Mouse (Mus musculus) adrenal gland, adult 8-10 months (tissue): ENCODE measurements at regions not wholly inside any gene's neighbourhood (a gene's known extent, or its start where the extent isn't known, plus 50 kb on each side); places are given as distances from the start of the nearest gene placed in this dataset.
A peak's percentile ranks its signal among the peaks of the same experiment; 100 is the strongest.
"Not testable (repeated sequence)": the region's sequence is repeated elsewhere in the genome, so short reads cannot be mapped to it uniquely, and the experiment has no call there.

Experiments used
- DNase-seq: peaks from one replicate; pipeline ENCODE4 v3.0.0; 2022

DNA sequence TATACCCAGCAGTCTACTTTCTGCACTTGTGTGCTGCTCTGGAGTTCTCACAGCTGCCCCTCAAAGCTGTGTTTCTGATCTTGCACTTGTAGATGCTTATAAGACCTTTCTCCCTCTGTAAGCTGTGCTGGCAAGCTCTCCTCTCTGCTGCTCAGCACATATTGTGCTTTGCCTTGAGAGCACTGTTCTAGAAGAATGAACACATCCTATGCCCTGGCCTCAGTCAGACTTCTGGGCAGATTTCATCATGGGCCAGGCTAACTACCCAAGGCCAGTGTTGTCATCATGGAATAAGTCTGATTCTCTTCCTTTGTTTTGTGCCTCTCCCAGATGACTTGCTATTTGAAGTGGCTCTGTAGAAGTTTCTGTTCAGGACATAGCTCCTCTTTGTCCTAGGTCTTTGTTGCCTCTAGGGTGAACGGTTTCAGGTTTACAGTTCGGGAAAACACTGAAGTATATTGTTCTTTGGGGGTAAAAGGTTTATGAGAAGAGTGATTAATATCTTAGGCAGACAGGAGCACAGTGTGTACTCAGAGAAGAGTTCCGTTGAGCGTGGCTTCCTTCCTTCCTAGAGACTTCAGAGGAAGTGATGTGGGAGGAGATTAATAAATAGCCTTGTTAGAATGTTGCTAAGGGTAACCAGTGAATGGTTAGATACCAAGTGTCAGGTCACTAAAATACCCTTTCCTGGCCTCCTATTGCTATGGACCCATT lies 70.8 kb downstream of the Pcdh18 start:
- DNase-seq = peak; percentile 4

- DNase-seq = no peak
Measured at GRCm38 (mm10) chr3:49674921-49675320, 82.2 kb downstream of the Pcdh18 start.

- DNase-seq = no peak
Measured at GRCm38 (mm10) chr3:49672685-49673184, 84.4 kb downstream of the Pcdh18 start.

GRCm38 (mm10) chr3:49667543-49668338 lies 89.4 kb downstream of the Pcdh18 start:
- DNase-seq = no peak

- no peak for DNase-seq
Measured at GRCm38 (mm10) chr3:49666516-49666915, 90.6 kb downstream of the Pcdh18 start.

GRCm38 (mm10) chr3:49648895-49649175 lies 108.3 kb downstream of the Pcdh18 start:
- no peak for DNase-seq

- DNase-seq = no peak
Measured at GRCm38 (mm10) chr3:49648040-49648894, 108.9 kb downstream of the Pcdh18 start.

GRCm38 (mm10) chr3:49644993-49645392 lies 112.1 kb downstream of the Pcdh18 start:
- no peak for DNase-seq

- no peak for DNase-seq
Measured at GRCm38 (mm10) chr3:49643871-49644270, 113.3 kb downstream of the Pcdh18 start.

DNA sequence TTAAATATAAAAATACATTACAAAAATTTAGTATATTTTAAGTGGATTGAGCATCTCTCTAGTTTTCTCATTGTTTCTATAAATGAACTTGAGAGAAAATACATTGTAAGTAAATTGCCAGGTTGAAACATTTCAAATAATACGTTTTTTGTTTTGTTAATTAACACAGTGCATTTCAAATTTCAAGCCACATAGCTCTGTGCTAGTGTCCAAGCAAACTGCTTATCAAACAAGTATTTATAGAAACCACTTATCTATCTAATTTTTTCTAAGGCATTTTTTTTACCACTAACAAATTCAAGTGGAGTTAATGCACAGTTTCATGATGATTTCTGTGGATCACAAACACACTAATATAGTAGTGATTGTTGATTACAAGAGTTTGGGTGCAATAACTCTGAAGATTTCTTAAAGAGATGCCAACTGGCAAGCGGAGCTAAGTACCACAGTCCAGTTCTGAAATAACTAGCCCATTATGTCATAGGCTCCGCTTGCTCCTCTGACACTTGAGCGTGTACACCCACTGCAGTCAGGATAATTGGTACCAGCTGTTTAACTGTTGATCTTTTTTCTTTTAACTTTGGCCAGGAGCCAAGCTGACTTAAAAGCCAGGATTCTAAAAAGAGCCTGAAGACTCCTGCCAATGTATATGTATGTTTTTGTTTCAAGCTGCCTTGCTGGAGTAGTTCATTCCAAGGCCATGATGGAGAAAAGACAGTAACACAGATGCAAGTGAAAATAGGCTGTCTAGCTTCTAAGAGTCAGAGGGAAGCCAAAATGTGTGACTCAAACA lies 115.0 kb downstream of the Pcdh18 start:
- DNase-seq = no peak

- no peak for DNase-seq
Measured at GRCm38 (mm10) chr3:49641411-49641810, 115.7 kb downstream of the Pcdh18 start.

- no peak for DNase-seq
Measured at GRCm38 (mm10) chr3:49638601-49639000, 118.5 kb downstream of the Pcdh18 start.

- DNase-seq = no peak
Measured at GRCm38 (mm10) chr3:49636676-49637075, 120.4 kb downstream of the Pcdh18 start.

GRCm38 (mm10) chr3:49592706-49593451 lies 164.2 kb downstream of the Pcdh18 start:
- DNase-seq = no peak

GRCm38 (mm10) chr3:49590234-49590633 lies 166.9 kb downstream of the Pcdh18 start:
- no peak for DNase-seq

GRCm38 (mm10) chr3:49586531-49587168 lies 170.5 kb downstream of the Pcdh18 start:
- no peak for DNase-seq

DNA sequence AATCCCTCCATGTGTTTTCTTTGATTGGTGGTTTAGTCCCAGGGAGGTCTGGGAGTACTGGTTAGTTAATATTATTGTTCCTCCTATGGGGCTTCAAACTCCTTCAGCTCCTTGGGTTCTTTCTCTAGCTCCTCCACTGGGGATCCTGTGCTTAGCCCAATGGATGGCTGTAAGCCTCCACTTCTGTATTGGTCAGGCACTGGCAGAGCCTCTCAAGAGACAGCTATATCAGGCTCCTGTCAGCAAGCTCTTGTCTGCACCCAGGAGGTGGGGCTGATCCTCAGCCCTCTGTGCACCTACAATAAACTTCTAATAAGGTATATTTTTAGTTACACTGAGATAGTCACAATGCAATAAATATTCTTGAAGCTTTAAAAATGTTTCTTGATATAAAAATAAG lies 171.2 kb downstream of the Pcdh18 start:
- DNase-seq = not testable (repeated sequence)

- DNase-seq = no peak
Measured at GRCm38 (mm10) chr3:49566769-49567729, 190.1 kb downstream of the Pcdh18 start.

DNA sequence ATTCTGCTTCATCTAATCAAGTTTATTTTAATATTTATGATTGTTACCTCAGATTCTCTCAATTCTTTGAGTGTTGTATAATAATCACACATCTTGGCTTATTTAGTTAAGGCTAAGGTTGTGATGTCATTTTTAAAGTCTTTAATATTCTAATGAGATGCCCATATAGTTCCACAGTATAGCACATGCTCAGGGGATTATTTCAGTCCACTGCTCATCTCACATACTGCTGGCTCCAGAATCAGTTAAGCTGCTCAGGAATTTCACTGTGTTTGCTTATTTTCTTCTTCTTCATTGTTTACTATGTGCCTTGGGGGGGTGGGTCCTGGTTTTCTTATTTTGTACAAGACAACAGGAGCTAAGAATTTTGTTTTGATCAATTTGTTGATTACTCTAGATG lies 229.5 kb downstream of the Pcdh18 start:
- no peak for DNase-seq

GRCm38 (mm10) chr3:49520088-49520487 lies 237.0 kb downstream of the Pcdh18 start:
- no peak for DNase-seq
